Mouse (Mus musculus): ENCODE measurements around the gene Megf11. TPM values are rescaled to one million over a fixed set of nuclear protein-coding genes. Genes with fewer than 3 reads are reported as not detected.
A peak's percentile ranks its signal among the peaks of the same experiment; 100 is the strongest.

Megf11 gene
- polyA plus RNA-seq, 1 experiment from 2014 or later, result 5.6 TPM

GRCm38 (mm10) chr9:64507995-64508394 lies 122.6 kb downstream of the Megf11 start:
- H3K9me3 ChIP-seq, result no peaks in the 10 kb centered on the region
- DNase-seq (ENCODE audit: low spot score), result no peak
- 33% methylated on average over 7 of the region's 7 CpGs for WGBS
- H3K27me3 ChIP-seq (ENCODE audit: insufficient read depth, poor library complexity, severe bottlenecking), result 0 out of 2 replicates have a peak, but pooled peaks cover 10% of the 10 kb centered on the region
- H3K36me3 ChIP-seq, result no peaks in the 10 kb centered on the region
- H3K4me3 ChIP-seq, result no peak overlapping the region
- H3K27ac ChIP-seq, result no peak overlapping the region
- H3K4me1 ChIP-seq (replicated peaks), result peaks cover 41% of the 10 kb centered on the region

- H3K9me3 ChIP-seq, result no peaks in the 10 kb centered on the region
These were observed 129.4 kb downstream of the Megf11 start for GRCm38 (mm10) chr9:64514826-64515225.

GRCm38 (mm10) chr9:64519921-64520746 lies 134.7 kb downstream of the Megf11 start:
- H3K27ac ChIP-seq, result no peak overlapping the region
- 66% methylated on average over 12 of the region's 12 CpGs for WGBS
- no peak for DNase-seq (ENCODE audit: low spot score)
- H3K9me3 ChIP-seq, result no peaks in the 10 kb centered on the region
- peaks cover 28% of the 10 kb centered on the region for H3K4me1 ChIP-seq (replicated peaks)
- H3K4me3 ChIP-seq, result no peak overlapping the region
- H3K36me3 ChIP-seq, result no peaks in the 10 kb centered on the region
- H3K27me3 ChIP-seq (ENCODE audit: insufficient read depth, poor library complexity, severe bottlenecking), result peaks cover 10% of the 10 kb centered on the region; the same call in 1 of the 2 replicates

More at GRCm38 (mm10) chr9:64514826-64515225, 129.4 kb downstream of the Megf11 start:
- H3K4me3 ChIP-seq, result no peak overlapping the region
- 0 out of 2 replicates have a peak, but pooled peaks cover 14% of the 10 kb centered on the region for H3K27me3 ChIP-seq (ENCODE audit: insufficient read depth, poor library complexity, severe bottlenecking)
- H3K36me3 ChIP-seq, result no peaks in the 10 kb centered on the region
- WGBS, result 64% methylated on average over 6 of the region's 6 CpGs
- peaks cover 14% of the 10 kb centered on the region for H3K4me1 ChIP-seq (replicated peaks)
- H3K27ac ChIP-seq, result no peak overlapping the region
- DNase-seq (ENCODE audit: low spot score), result no peak

DNA sequence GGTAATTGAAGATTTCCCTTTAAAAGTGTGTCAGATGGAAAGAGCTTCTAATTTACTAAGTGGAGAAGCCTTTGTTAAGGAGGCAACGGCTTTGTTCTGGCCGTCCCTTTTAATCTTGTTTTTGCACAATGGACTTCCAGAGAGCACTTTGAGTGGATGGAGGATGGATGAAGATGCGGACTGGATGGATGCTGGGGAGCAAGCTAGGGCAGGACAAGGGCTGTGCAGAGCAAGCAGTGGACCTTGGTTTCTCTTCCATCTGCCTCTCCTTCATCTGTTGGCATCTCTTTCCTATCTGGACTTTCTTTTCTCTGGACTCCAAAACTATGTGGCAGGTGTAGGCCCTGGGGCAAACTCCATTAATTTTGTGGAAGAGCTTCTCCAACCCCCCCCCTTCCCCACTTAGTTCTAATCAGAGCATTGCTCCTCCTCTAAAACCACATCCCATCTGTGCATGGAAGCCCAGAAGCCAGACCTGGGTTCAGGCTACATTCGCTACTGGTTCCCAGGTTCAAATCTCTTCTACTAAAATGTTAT lies 135.4 kb downstream of the Megf11 start:
- WGBS, result 50% methylated on average over 4 of the region's 4 CpGs

GRCm38 (mm10) chr9:64523264-64524045 lies 138.0 kb downstream of the Megf11 start:
- no peaks in the 10 kb centered on the region for H3K36me3 ChIP-seq
- H3K9me3 ChIP-seq, result no peaks in the 10 kb centered on the region
- no peak overlapping the region for H3K4me3 ChIP-seq
- H3K4me1 ChIP-seq (replicated peaks), result peaks cover 34% of the 10 kb centered on the region
- 69% methylated on average over 21 of the region's 21 CpGs for WGBS
- H3K27me3 ChIP-seq (ENCODE audit: insufficient read depth, poor library complexity, severe bottlenecking), result peaks cover 6% of the 10 kb centered on the region; the same call in 1 of the 2 replicates
- DNase-seq (ENCODE audit: low spot score), result no peak
- H3K27ac ChIP-seq, result peak overlapping the region; percentile 67

More for the DNA sequence above, 135.4 kb downstream of the Megf11 start:
- DNase-seq (ENCODE audit: low spot score), result no peak
- Histone ChIP-seq H3K27me3 (ENCODE audit: insufficient read depth, poor library complexity, severe bottlenecking) (peaks cover 10% of the 10 kb centered on the region; the same call in 1 of the 2 replicates), H3K4me1 (replicated peaks) (peaks cover 28% of the 10 kb centered on the region), H3K36me3 (no peaks in the 10 kb centered on the region), H3K4me3 (no peak overlapping the region), H3K27ac (no peak overlapping the region), H3K9me3 (no peaks in the 10 kb centered on the region)

DNA sequence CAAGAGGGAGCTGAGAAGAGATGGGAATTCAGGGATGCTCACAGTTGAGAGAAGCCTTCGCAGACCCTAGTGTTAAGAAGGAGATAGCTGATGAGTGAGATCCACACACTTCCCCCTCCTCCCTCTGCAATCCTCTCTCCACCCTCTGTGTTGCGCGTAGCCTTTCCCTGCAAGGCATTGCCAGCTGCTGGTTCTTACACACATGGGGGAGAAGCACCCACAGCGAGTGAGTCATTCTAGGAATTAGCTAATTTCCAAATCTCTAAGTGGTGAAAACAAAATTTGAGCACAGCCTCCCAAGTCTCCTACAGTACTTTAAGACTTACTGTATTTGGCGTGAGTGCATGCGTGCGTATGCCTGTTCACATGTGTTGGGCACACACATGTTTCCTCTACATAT lies 142.6 kb downstream of the Megf11 start:
- Histone ChIP-seq H3K27ac (no peak overlapping the region), H3K4me1 (replicated peaks) (peaks cover 47% of the 10 kb centered on the region), H3K27me3 (ENCODE audit: insufficient read depth, poor library complexity, severe bottlenecking) (no peaks in the 10 kb centered on the region), H3K36me3 (no peaks in the 10 kb centered on the region), H3K4me3 (no peak overlapping the region), H3K9me3 (no peaks in the 10 kb centered on the region)
- no peak for DNase-seq (ENCODE audit: low spot score)
- WGBS, result 92% methylated on average over 7 of the region's 7 CpGs

GRCm38 (mm10) chr9:64528595-64528994 lies 143.2 kb downstream of the Megf11 start:
- WGBS, result 79% methylated on average over 2 of the region's 2 CpGs
- H3K9me3 ChIP-seq, result no peaks in the 10 kb centered on the region
- no peak for DNase-seq (ENCODE audit: low spot score)
- no peak overlapping the region for H3K27ac ChIP-seq
- no peak overlapping the region for H3K4me3 ChIP-seq
- H3K27me3 ChIP-seq (ENCODE audit: insufficient read depth, poor library complexity, severe bottlenecking), result no peaks in the 10 kb centered on the region
- H3K36me3 ChIP-seq, result no peaks in the 10 kb centered on the region
- peaks cover 46% of the 10 kb centered on the region for H3K4me1 ChIP-seq (replicated peaks)

- no peak overlapping the region for H3K4me3 ChIP-seq
- H3K27ac ChIP-seq, result no peak overlapping the region
- no peaks in the 10 kb centered on the region for H3K27me3 ChIP-seq (ENCODE audit: insufficient read depth, poor library complexity, severe bottlenecking)
- DNase-seq (ENCODE audit: low spot score), result no peak
- H3K36me3 ChIP-seq, result no peaks in the 10 kb centered on the region
- H3K9me3 ChIP-seq, result no peaks in the 10 kb centered on the region
- 82% methylated on average over 3 of the region's 3 CpGs for WGBS
- H3K4me1 ChIP-seq (replicated peaks), result peaks cover 60% of the 10 kb centered on the region
These were observed 146.5 kb downstream of the Megf11 start for GRCm38 (mm10) chr9:64531935-64532334.

- 54% methylated on average over 4 of the region's 4 CpGs for WGBS
- no peaks in the 10 kb centered on the region for H3K9me3 ChIP-seq
- H3K4me1 ChIP-seq (replicated peaks), result peaks cover 60% of the 10 kb centered on the region
- DNase-seq (ENCODE audit: low spot score), result peak; percentile 34
- H3K4me3 ChIP-seq, result no peak overlapping the region
- no peak overlapping the region; the same call in 1 of the 2 replicates for H3K27ac ChIP-seq
- no peaks in the 10 kb centered on the region for H3K36me3 ChIP-seq
- no peaks in the 10 kb centered on the region for H3K27me3 ChIP-seq (ENCODE audit: insufficient read depth, poor library complexity, severe bottlenecking)
These were observed 147.4 kb downstream of the Megf11 start for GRCm38 (mm10) chr9:64532711-64533242.

- Histone ChIP-seq H3K9me3 (no peaks in the 10 kb centered on the region), H3K36me3 (no peaks in the 10 kb centered on the region), H3K27ac (no peak overlapping the region; the same call in 1 of the 2 replicates), H3K4me3 (no peak overlapping the region), H3K4me1 (replicated peaks) (peaks cover 55% of the 10 kb centered on the region), H3K27me3 (ENCODE audit: insufficient read depth, poor library complexity, severe bottlenecking) (no peaks in the 10 kb centered on the region)
- no peak for DNase-seq (ENCODE audit: low spot score)
- 39% methylated on average over 15 of the region's 15 CpGs for WGBS
These were observed 148.2 kb downstream of the Megf11 start for GRCm38 (mm10) chr9:64533488-64534119.

DNA sequence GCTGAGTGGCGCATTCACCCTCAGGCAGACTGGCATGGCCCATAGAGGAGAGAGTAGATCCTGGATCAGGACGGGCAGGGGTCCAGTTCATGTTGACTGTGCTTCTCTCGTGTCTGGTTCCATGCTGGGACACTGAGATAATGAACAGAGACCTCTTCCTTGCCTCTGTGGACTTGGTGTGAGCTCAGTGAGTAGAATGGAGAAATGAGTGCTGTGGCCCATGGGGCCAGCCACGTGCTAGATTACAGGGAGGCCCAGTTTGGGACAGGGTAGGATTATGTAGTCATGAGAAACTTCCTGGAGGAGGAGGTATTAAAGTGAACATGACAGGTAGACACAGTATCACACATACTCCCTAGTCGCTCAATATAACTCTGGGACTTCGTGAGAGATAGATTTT lies 148.9 kb downstream of the Megf11 start:
- WGBS, result 81% methylated on average over 6 of the region's 6 CpGs
- no peak overlapping the region for H3K4me3 ChIP-seq
- H3K27me3 ChIP-seq (ENCODE audit: insufficient read depth, poor library complexity, severe bottlenecking), result no peaks in the 10 kb centered on the region
- no peak for DNase-seq (ENCODE audit: low spot score)
- no peaks in the 10 kb centered on the region for H3K36me3 ChIP-seq
- peaks cover 48% of the 10 kb centered on the region for H3K4me1 ChIP-seq (replicated peaks)
- H3K27ac ChIP-seq, result no peak overlapping the region; the same call in 1 of the 2 replicates
- no peaks in the 10 kb centered on the region for H3K9me3 ChIP-seq

GRCm38 (mm10) chr9:64534856-64535539 lies 149.6 kb downstream of the Megf11 start:
- WGBS, result 88% methylated on average over 8 of the region's 8 CpGs
- Histone ChIP-seq H3K27me3 (ENCODE audit: insufficient read depth, poor library complexity, severe bottlenecking) (no peaks in the 10 kb centered on the region), H3K4me1 (replicated peaks) (peaks cover 44% of the 10 kb centered on the region), H3K36me3 (no peaks in the 10 kb centered on the region), H3K4me3 (no peak overlapping the region), H3K9me3 (no peaks in the 10 kb centered on the region), H3K27ac (no peak overlapping the region)
- no peak for DNase-seq (ENCODE audit: low spot score)
